Mouse (Mus musculus) midbrain, embryonic 11.5 days (tissue): ENCODE measurements around the gene Zmynd19. TPM values are rescaled to one million over a fixed set of nuclear protein-coding genes. Genes with fewer than 3 reads are reported as not detected.

Experiments used
- ATAC-seq: fragments of 200-750 bp; cut with Nextera tagmentation; 2 replicates; pipeline ENCODE4 v1.8.0; 2017; ENCODE audit warnings: moderate TSS enrichment, moderate library complexity; ENCODE audit not compliant: low FRiP score
- DNase-seq: peaks from one replicate; pipeline ENCODE4 v3.0.0; 2015; ENCODE audit warnings: low spot score; ENCODE audit errors: missing footprints
- H3K27ac ChIP-seq: fragments of 300-500 bp; sonication (generic); 2 replicates; pipeline ENCODE4 v1.5.1; 2014; ENCODE audit warnings: low read depth, low read length
- H3K27me3 ChIP-seq: fragments of 300-500 bp; sonication (generic); 2 replicates; pipeline ENCODE4 v1.6.1; 2014; ENCODE audit warnings: mild to moderate bottlenecking, low read length, moderate library complexity, mixed read lengths; ENCODE audit not compliant: control insufficient read depth, insufficient read depth
- H3K36me3 ChIP-seq: fragments of 300-500 bp; sonication (generic); 2 replicates; pipeline ENCODE4 v1.6.1; 2014; ENCODE audit warnings: mild to moderate bottlenecking, low read length, moderate library complexity, mixed read lengths; ENCODE audit not compliant: control insufficient read depth, insufficient read depth
- H3K4me1 ChIP-seq: fragments of 300-500 bp; sonication (generic); 2 replicates; pipeline ENCODE4 v1.6.1; 2014; ENCODE audit warnings: low read length; ENCODE audit not compliant: control insufficient read depth, insufficient read depth
- H3K4me2 ChIP-seq: fragments of 300-500 bp; sonication (generic); 2 replicates; pipeline ENCODE4 v1.6.1; 2014; ENCODE audit warnings: mild to moderate bottlenecking, moderate library complexity
- H3K4me3 ChIP-seq: fragments of 300-500 bp; sonication (generic); 2 replicates; pipeline ENCODE4 v1.5.1; 2014; ENCODE audit warnings: low read depth, low read length
- H3K9ac ChIP-seq: fragments of 300-500 bp; sonication (generic); 2 replicates; pipeline ENCODE4 v1.6.1; 2014; ENCODE audit warnings: low read length
- H3K9me3 ChIP-seq: fragments of 300-500 bp; sonication (generic); 2 replicates; pipeline ENCODE4 v1.6.1; 2016; ENCODE audit warnings: low read length; ENCODE audit not compliant: control insufficient read depth
- WGBS: fragments of 180-500 bp; shearing (Covaris S2); extraction: QIAGEN DNeasy Blood & Tissue Kit; methylation state at CpG from one replicate; pipeline ENCODE4 v1.1.7; 2014; 5-methylcytosine and 5-hydroxymethylcytosine counted together
- microRNA-seq: library from miRNA; unstranded; fragments of <30 nt; microRNA quantifications from one replicate; pipeline ENCODE4, GENCODE M21; 2017
- polyA plus RNA-seq: library from polyadenylated mRNA; unstranded; fragments of >200 nt; fragmentation: Nextera tagmentation; extraction: Ambion mirVana; gene quantifications from 2 replicates; pipeline ENCODE4 v1.2.1, GENCODE M21; 2014

The Zmynd19 gene
- polyA plus RNA-seq, 1 experiment from 2014 or later: 33.7 TPM

- no peak for DNase-seq
- Histone ChIP-seq H3K4me3 (no peak overlapping the region), H3K36me3 (no peaks in the 10 kb centered on the region), H3K4me2 (no peak overlapping the region), H3K27me3 (no peaks in the 10 kb centered on the region), H3K9ac (0 out of 2 replicates have a peak overlapping the region, but pooled peaks have one; percentile 18), H3K27ac (no peak overlapping the region), H3K4me1 (no peaks in the 10 kb centered on the region), H3K9me3 (no peaks in the 10 kb centered on the region)
- ATAC-seq: 0 out of 2 replicates have a peak, but pooled peaks have one; percentile 44
- 44% methylated on average over 9 of the region's 9 CpGs for WGBS
Measured at GRCm38 (mm10) chr2:25003946-25004786, 54.6 kb downstream of the Zmynd19 start.

- 87% methylated on average over 1 of the region's 1 CpGs for WGBS
- no peak overlapping the region for H3K9ac ChIP-seq
- H3K27me3 ChIP-seq: no peaks in the 10 kb centered on the region
- DNase-seq (no peak), ATAC-seq (no peak)
- H3K4me1 ChIP-seq: no peaks in the 10 kb centered on the region
- H3K4me3 ChIP-seq: no peak overlapping the region
- no peaks in the 10 kb centered on the region for H3K36me3 ChIP-seq
- no peak overlapping the region for H3K27ac ChIP-seq
- no peak overlapping the region for H3K4me2 ChIP-seq
- H3K9me3 ChIP-seq: no peaks in the 10 kb centered on the region
Measured at GRCm38 (mm10) chr2:25006767-25007166, 57.2 kb downstream of the Zmynd19 start.

- Histone ChIP-seq H3K4me2 (no peak overlapping the region), H3K4me1 (no peaks in the 10 kb centered on the region), H3K9me3 (no peaks in the 10 kb centered on the region), H3K27me3 (no peaks in the 10 kb centered on the region), H3K9ac (no peak overlapping the region), H3K36me3 (no peaks in the 10 kb centered on the region), H3K27ac (no peak overlapping the region), H3K4me3 (no peak overlapping the region)
- DNase-seq (no peak), ATAC-seq (no peak)
Measured at GRCm38 (mm10) chr2:25008250-25008649, 58.7 kb downstream of the Zmynd19 start.

Small RNA genes within 50 kb of the gene (microRNA-seq; reads per million reads assigned to microRNA genes)
- gene Gm22875: not detected

Other genes starting within 250 kb of the Zmynd19 start
- 1.2 and 1.7 TPM in 2 replicates for gene Cacna1b, start 186.6 kb upstream of the Zmynd19 start, polyA plus RNA-seq
- gene Ehmt1, start 30.2 kb upstream of the Zmynd19 start, polyA plus RNA-seq: 95.8 and 96.5 TPM in 2 replicates
- 11.3 and 11.6 TPM in 2 replicates for gene Arrdc1, start 14.5 kb upstream of the Zmynd19 start, polyA plus RNA-seq
- 32.6 and 33.0 TPM in 2 replicates for gene Dph7, start 12.6 kb downstream of the Zmynd19 start, polyA plus RNA-seq
- gene Mrpl41, start 25.3 kb downstream of the Zmynd19 start, polyA plus RNA-seq: 154 and 163 TPM in 2 replicates
- gene Pnpla7, start 26.2 kb downstream of the Zmynd19 start, polyA plus RNA-seq: 3.1 and 4.5 TPM in 2 replicates
- gene Nsmf, start 104.6 kb downstream of the Zmynd19 start, polyA plus RNA-seq: 34.2 and 34.7 TPM in 2 replicates
- not detected in 2 replicates for gene Entpd8, start 130.5 kb downstream of the Zmynd19 start, polyA plus RNA-seq
- gene Noxa1, start 145.4 kb downstream of the Zmynd19 start, polyA plus RNA-seq: not detected in 2 replicates
- 60.3 and 63.9 TPM in 2 replicates for gene Nrarp, start 231.0 kb downstream of the Zmynd19 start, polyA plus RNA-seq
- gene Tor4a, start 247.1 kb downstream of the Zmynd19 start, polyA plus RNA-seq: 1.4 and 1.5 TPM in 2 replicates